17 mouse cellular contexts compared by ENCODE assay signal in genomic region chr12:9106416-9106815, GRCm38 (mm10).
DNase-seq lines count a peak whose midpoint lies in the region; ATAC-seq and TF ChIP-seq lines count a peak whose summit lies in the region.
"Had no signal": no experiment of that assay in that cellular context is flagged by ENCODE, and none has a peak within 500 bp of the region (broad histone marks: within the 10 kb centered on the region; RNA-seq: fewer than 3 reads in every experiment).

No protein-coding gene starts in this region.

- WGBS in embryonic facial prominence, embryonic 14.5 days = 34% methylated on average over 3 of the region's 3 CpGs
- WGBS in embryonic facial prominence, embryonic 10.5 days = 71% methylated on average over 3 of the region's 3 CpGs
- WGBS in kidney, adult 2 months = 19% methylated on average over 3 of the region's 3 CpGs
- 77% methylated on average over 3 of the region's 3 CpGs for WGBS in midbrain, embryonic 13.5 days

- TF ChIP-seq POLR2A in kidney, adult 2 months (IDR thresholded peaks at IDR 0.05; ENCODE audit: low read depth, low read length) = no peak

- peak; percentile 56 for DNase-seq in embryonic facial prominence, embryonic 14.5 days (ENCODE audit: low spot score)
- DNase-seq in embryonic facial prominence, embryonic 10.5 days (ENCODE audit: low spot score) = no peak
- peak; percentile 71 for DNase-seq in kidney, postnatal 10 days
- DNase-seq in kidney, adult 2 months = no peak
- DNase-seq in 3134 (ENCODE audit: extremely low read depth, insufficient read length, low spot score) = peak; percentile 40
- peak; percentile 29 for DNase-seq in heart, postnatal 25 days (ENCODE audit: low spot score)
- DNase-seq in cerebellum, postnatal 36 days = no peak
- DNase-seq: cerebellum, adult 18-20 months; kidney, adult 8-10 months; right cerebral cortex, postnatal 25 days had no signal

- no peaks in the 10 kb centered on the region for H3K36me3 ChIP-seq in embryonic facial prominence, embryonic 14.5 days (ENCODE audit: control insufficient read depth, insufficient read depth, low read length)
- H3K36me3 ChIP-seq in embryonic facial prominence, embryonic 10.5 days (replicated peaks) = no peaks in the 10 kb centered on the region
- no peaks in the 10 kb centered on the region for H3K36me3 ChIP-seq in kidney, adult 2 months (ENCODE audit: control insufficient read depth, insufficient read depth, low read length)
- no peaks in the 10 kb centered on the region for H3K36me3 ChIP-seq in midbrain, embryonic 13.5 days
- H3K36me3 ChIP-seq: heart, embryonic 13.5 days; hindbrain, embryonic 12.5 days; liver, embryonic 12.5 days; neural tube, embryonic 13.5 days had no signal

- H3K27ac ChIP-seq in embryonic facial prominence, embryonic 14.5 days (replicated peaks; ENCODE audit: low read depth, low read length) = no peak overlapping the region
- no peak overlapping the region for H3K27ac ChIP-seq in embryonic facial prominence, embryonic 10.5 days (replicated peaks)
- no peak overlapping the region for H3K27ac ChIP-seq in kidney, adult 2 months (ENCODE audit: insufficient read depth, low read depth, low read length)
- no peak overlapping the region for H3K27ac ChIP-seq in midbrain, embryonic 13.5 days
- H3K27ac ChIP-seq: heart, embryonic 13.5 days; hindbrain, embryonic 12.5 days; liver, embryonic 12.5 days; neural tube, embryonic 13.5 days had no signal

- no peak for TF ChIP-seq CTCF in kidney, adult 2 months (conservative IDR thresholded peaks at IDR 0.05; ENCODE audit: insufficient read depth, insufficient read length, low read depth, low read length)

- H3K9ac ChIP-seq in embryonic facial prominence, embryonic 14.5 days (ENCODE audit: low read depth, low read length) = no peak overlapping the region
- no peak overlapping the region for H3K9ac ChIP-seq in midbrain, embryonic 13.5 days (replicated peaks)
- H3K9ac ChIP-seq: heart, embryonic 13.5 days; hindbrain, embryonic 12.5 days; liver, embryonic 12.5 days; neural tube, embryonic 13.5 days had no signal

- no peaks in the 10 kb centered on the region for H3K9me3 ChIP-seq in embryonic facial prominence, embryonic 14.5 days (ENCODE audit: control insufficient read depth, low read length)
- H3K9me3 ChIP-seq in embryonic facial prominence, embryonic 10.5 days = no peaks in the 10 kb centered on the region
- no peaks in the 10 kb centered on the region for H3K9me3 ChIP-seq in midbrain, embryonic 13.5 days
- H3K9me3 ChIP-seq: heart, embryonic 13.5 days; hindbrain, embryonic 12.5 days; liver, embryonic 12.5 days; neural tube, embryonic 13.5 days had no signal

- no peaks in the 10 kb centered on the region for H3K27me3 ChIP-seq in embryonic facial prominence, embryonic 14.5 days (replicated peaks; ENCODE audit: control insufficient read depth, insufficient read depth, low read length)
- H3K27me3 ChIP-seq in embryonic facial prominence, embryonic 10.5 days (replicated peaks; ENCODE audit: low read depth, poor library complexity, severe bottlenecking) = no peaks in the 10 kb centered on the region
- no peaks in the 10 kb centered on the region for H3K27me3 ChIP-seq in kidney, adult 2 months (replicated peaks; ENCODE audit: control insufficient read depth, insufficient read depth, low read length)
- no peaks in the 10 kb centered on the region for H3K27me3 ChIP-seq in midbrain, embryonic 13.5 days
- H3K27me3 ChIP-seq: heart, embryonic 13.5 days; hindbrain, embryonic 12.5 days; liver, embryonic 12.5 days; neural tube, embryonic 13.5 days; Patski had no signal

- intact Hi-C loops in heart, postnatal 25 days (cut with DNase I) = no loop called here

- H3K4me3 ChIP-seq in embryonic facial prominence, embryonic 14.5 days (ENCODE audit: low read depth, low read length) = no peak overlapping the region
- H3K4me3 ChIP-seq in embryonic facial prominence, embryonic 10.5 days = no peak overlapping the region
- no peak overlapping the region for H3K4me3 ChIP-seq in kidney, adult 2 months (ENCODE audit: insufficient read depth, low read depth, low read length)
- H3K4me3 ChIP-seq in midbrain, embryonic 13.5 days (replicated peaks) = no peak overlapping the region
- H3K4me3 ChIP-seq: heart, embryonic 13.5 days; hindbrain, embryonic 12.5 days; liver, embryonic 12.5 days; neural tube, embryonic 13.5 days had no signal

- no peak for ATAC-seq in embryonic facial prominence, embryonic 14.5 days (ENCODE audit: low read depth)
- ATAC-seq in midbrain, embryonic 13.5 days = no peak
- ATAC-seq: forebrain, embryonic 14.5 days; liver, embryonic 12.5 days; Patski had no signal

- H3K4me1 ChIP-seq in embryonic facial prominence, embryonic 14.5 days (ENCODE audit: control insufficient read depth, insufficient read depth, low read length) = peaks cover 3% of the 10 kb centered on the region; the same call in 1 of the 2 replicates
- H3K4me1 ChIP-seq in embryonic facial prominence, embryonic 10.5 days = peaks cover 7% of the 10 kb centered on the region
- no peaks in the 10 kb centered on the region for H3K4me1 ChIP-seq in kidney, adult 2 months (ENCODE audit: control insufficient read depth, insufficient read depth, low read length)
- H3K4me1 ChIP-seq in midbrain, embryonic 13.5 days (replicated peaks) = no peaks in the 10 kb centered on the region
- H3K4me1 ChIP-seq: heart, embryonic 13.5 days; hindbrain, embryonic 12.5 days; liver, embryonic 12.5 days; neural tube, embryonic 13.5 days had no signal

- no peak overlapping the region for H3K4me2 ChIP-seq in embryonic facial prominence, embryonic 14.5 days (ENCODE audit: low read depth, low read length)
- no peak overlapping the region for H3K4me2 ChIP-seq in midbrain, embryonic 13.5 days (replicated peaks)
- H3K4me2 ChIP-seq: heart, embryonic 13.5 days; hindbrain, embryonic 12.5 days; liver, embryonic 12.5 days; neural tube, embryonic 13.5 days had no signal

Comparison
In these comparisons a context has a peak if more than half of its experiments do, and no peak if none do; other contexts are left out.
1. DNase-seq: peak in embryonic facial prominence, embryonic 14.5 days (single experiment), kidney, postnatal 10 days (single experiment), 3134 (single experiment) and heart, postnatal 25 days (single experiment); none in embryonic facial prominence, embryonic 10.5 days (single experiment), kidney, adult 2 months (single experiment) and cerebellum, postnatal 36 days (0 of 2).